Mouse (Mus musculus): ENCODE data around the gene Olig2.

The Olig2 gene

GRCm38 (mm10) chr16:91270982-91271549, 45.8 kb downstream of the Olig2 start:
- no peak for DNase-seq (ENCODE audit: low spot score)

- no peak for DNase-seq (ENCODE audit: low spot score)
These were observed 46.4 kb downstream of the Olig2 start for GRCm38 (mm10) chr16:91271634-91272033.

Data from lung, postnatal 25 days (tissue).